Mouse (Mus musculus) stomach, postnatal 0 days (tissue): ENCODE data around the gene Slc4a7. TPM values are rescaled to one million over a fixed set of nuclear protein-coding genes. Genes with fewer than 3 reads are reported as not detected.

Experiments
- ATAC-seq: fragments of 200-750 bp; cut with Nextera tagmentation; 2 replicates; pipeline ENCODE4 v1.8.0; 2017; ENCODE audit not compliant: low FRiP score, low TSS enrichment
- DNase-seq: peaks from one replicate; pipeline ENCODE4 v3.0.0-alpha.2; 2016; ENCODE audit warnings: low spot score
- H3K27ac ChIP-seq: fragments of 300-500 bp; sonication (generic); replicated peaks from 2 replicates; pipeline ENCODE4 v1.5.1; 2014; ENCODE audit warnings: mild to moderate bottlenecking, control low read depth
- H3K27me3 ChIP-seq: fragments of 300-500 bp; sonication (generic); 2 replicates; pipeline ENCODE4 v1.6.1; 2014; ENCODE audit warnings: low read length; ENCODE audit not compliant: control insufficient read depth, insufficient read depth
- H3K36me3 ChIP-seq: fragments of 300-500 bp; sonication (generic); 2 replicates; pipeline ENCODE4 v1.6.1; 2014; ENCODE audit warnings: low read length, mixed read lengths; ENCODE audit not compliant: control insufficient read depth, insufficient read depth
- H3K4me1 ChIP-seq: fragments of 300-500 bp; sonication (generic); replicated peaks from 2 replicates; pipeline ENCODE4 v1.6.1; 2014; ENCODE audit warnings: antibody characterized with exemption; ENCODE audit not compliant: control insufficient read depth, insufficient read depth
- H3K4me2 ChIP-seq: fragments of 300-500 bp; sonication (generic); replicated peaks from 2 replicates; pipeline ENCODE4 v1.6.1; 2014; ENCODE audit warnings: low read depth, mild to moderate bottlenecking, control low read depth, moderate library complexity
- H3K4me3 ChIP-seq: fragments of 300-500 bp; sonication (generic); 2 replicates; pipeline ENCODE4 v1.5.1; 2014; ENCODE audit warnings: low read depth, low read length, control low read depth
- H3K9ac ChIP-seq: fragments of 300-500 bp; sonication (generic); 2 replicates; pipeline ENCODE4 v1.6.1; 2014; ENCODE audit warnings: mild to moderate bottlenecking, low read length, control low read depth, mixed read lengths
- H3K9me3 ChIP-seq: fragments of 300-500 bp; sonication (generic); 2 replicates; pipeline ENCODE4 v1.6.1; 2016; ENCODE audit warnings: low read length; ENCODE audit not compliant: control insufficient read depth
- CTCF ChIP-seq: IDR thresholded peaks from 2 replicates; pipeline ENCODE4 v1.5.1; 2016; ENCODE audit warnings: antibody characterized with exemption, low read depth, mild to moderate bottlenecking, moderate library complexity
- EP300 ChIP-seq: optimal IDR thresholded peaks from 2 replicates; pipeline ENCODE3; 2016; ENCODE audit warnings: antibody characterized with exemption
- WGBS: fragments of 180-500 bp; shearing (Covaris S2); extraction: QIAGEN DNeasy Blood & Tissue Kit; methylation state at CpG from one replicate; pipeline ENCODE4 v1.1.7; 2014; 5-methylcytosine and 5-hydroxymethylcytosine counted together
- polyA plus RNA-seq: library from polyadenylated mRNA; unstranded; fragments of >200 nt; fragmentation: Nextera tagmentation; extraction: Ambion mirVana; gene quantifications from 2 replicates; pipeline ENCODE4 v1.2.1, GENCODE M21; 2015

Gene Slc4a7
- polyA plus RNA-seq, 1 experiment from 2014 or later, result 7.7 TPM

- Histone ChIP-seq H3K4me3 (peak overlapping the region; percentile 84), H3K27ac (peak overlapping the region; percentile 96), H3K9ac (peak overlapping the region; percentile 87), H3K4me1 (no peaks in the 10 kb centered on the region; the same call in 1 of the 2 replicates), H3K9me3 (no peaks in the 10 kb centered on the region), H3K36me3 (no peaks in the 10 kb centered on the region), H3K4me2 (peak overlapping the region; percentile 77), H3K27me3 (no peaks in the 10 kb centered on the region)
- ATAC-seq (peak; percentile 99), DNase-seq (peak; percentile 94)
- under 1% methylated on average over 32 of the region's 85 CpGs for WGBS
- peak; percentile 58 for TF ChIP-seq CTCF
- TF ChIP-seq EP300, result no peak
Measured at GRCm38 (mm10) chr14:14702399-14703345, 593 bp downstream of the Slc4a7 start.

GRCm38 (mm10) chr14:14703346-14703871 is 1.3 kb downstream of the Slc4a7 start:
- peak overlapping the region; percentile 87 for H3K9ac ChIP-seq
- no peaks in the 10 kb centered on the region for H3K36me3 ChIP-seq
- TF ChIP-seq EP300 (no peak), CTCF (no peak; the same call in 1 of the 2 replicates)
- peak overlapping the region; percentile 96 for H3K27ac ChIP-seq
- H3K4me3 ChIP-seq, result peak overlapping the region; percentile 84
- ATAC-seq (peak; percentile 73), DNase-seq (peak; percentile 72)
- H3K27me3 ChIP-seq, result no peaks in the 10 kb centered on the region
- peak overlapping the region; percentile 77 for H3K4me2 ChIP-seq
- H3K4me1 ChIP-seq, result no peaks in the 10 kb centered on the region; the same call in 1 of the 2 replicates
- no peaks in the 10 kb centered on the region for H3K9me3 ChIP-seq
- under 1% methylated on average over 41 of the region's 60 CpGs for WGBS

GRCm38 (mm10) chr14:14704651-14705050 is 2.6 kb downstream of the Slc4a7 start:
- H3K27me3 ChIP-seq, result no peaks in the 10 kb centered on the region
- H3K9me3 ChIP-seq, result no peaks in the 10 kb centered on the region
- no peak for DNase-seq
- ATAC-seq, result no peak
- TF ChIP-seq EP300 (no peak), CTCF (no peak)
- H3K9ac ChIP-seq, result no peak overlapping the region
- no peak overlapping the region for H3K27ac ChIP-seq
- H3K4me1 ChIP-seq, result no peaks in the 10 kb centered on the region; the same call in 1 of the 2 replicates
- H3K4me2 ChIP-seq, result peak overlapping the region; percentile 77
- no peaks in the 10 kb centered on the region for H3K36me3 ChIP-seq
- no peak overlapping the region for H3K4me3 ChIP-seq
- WGBS, result 86% methylated on average over 2 of the region's 2 CpGs

- Histone ChIP-seq H3K36me3 (no peaks in the 10 kb centered on the region), H3K9ac (no peak overlapping the region), H3K4me3 (no peak overlapping the region), H3K27me3 (no peaks in the 10 kb centered on the region), H3K4me1 (no peaks in the 10 kb centered on the region; the same call in 1 of the 2 replicates), H3K27ac (no peak overlapping the region), H3K9me3 (no peaks in the 10 kb centered on the region), H3K4me2 (no peak overlapping the region)
- no peak for TF ChIP-seq EP300
- TF ChIP-seq CTCF, result no peak
- 84% methylated on average over 3 of the region's 3 CpGs for WGBS
- DNase-seq (no peak), ATAC-seq (no peak)
Measured at GRCm38 (mm10) chr14:14705126-14705525, 3.0 kb downstream of the Slc4a7 start.

GRCm38 (mm10) chr14:14706381-14706780 is 4.3 kb downstream of the Slc4a7 start:
- Histone ChIP-seq H3K36me3 (peaks cover 2% of the 10 kb centered on the region; the same call in 1 of the 2 replicates), H3K9ac (no peak overlapping the region), H3K4me1 (no peaks in the 10 kb centered on the region; the same call in 1 of the 2 replicates), H3K4me2 (no peak overlapping the region), H3K27me3 (no peaks in the 10 kb centered on the region), H3K27ac (no peak overlapping the region), H3K9me3 (no peaks in the 10 kb centered on the region), H3K4me3 (no peak overlapping the region)
- no peak for ATAC-seq
- TF ChIP-seq EP300, result no peak
- no peak for TF ChIP-seq CTCF
- DNase-seq, result no peak
- WGBS, result 60% methylated on average over 1 of the region's 1 CpGs
